Mouse (Mus musculus) MN1 (cell line): ENCODE data around the gene Mob1b.

Experiments
- DNase-seq: peaks from one replicate; pipeline ENCODE4 v3.0.0-alpha.2; 2016; ENCODE audit warnings: low spot score

The Mob1b gene

GRCm38 (mm10) chr5:88785059-88785458 lies 64.4 kb downstream of the Mob1b start:
- DNase-seq: no peak

GRCm38 (mm10) chr5:88790675-88791074 lies 70.0 kb downstream of the Mob1b start:
- DNase-seq: no peak

GRCm38 (mm10) chr5:88791256-88792245 lies 70.9 kb downstream of the Mob1b start:
- DNase-seq: peak; percentile 26

GRCm38 (mm10) chr5:88793676-88794075 lies 73.0 kb downstream of the Mob1b start:
- no peak for DNase-seq

GRCm38 (mm10) chr5:88795910-88796584 lies 75.4 kb downstream of the Mob1b start:
- no peak for DNase-seq

GRCm38 (mm10) chr5:88796588-88796987 lies 75.9 kb downstream of the Mob1b start:
- no peak for DNase-seq

GRCm38 (mm10) chr5:88797121-88797520 lies 76.5 kb downstream of the Mob1b start:
- no peak for DNase-seq

- DNase-seq: no peak
Measured at GRCm38 (mm10) chr5:88805616-88806015, 85.0 kb downstream of the Mob1b start.

GRCm38 (mm10) chr5:88806278-88806677 lies 85.6 kb downstream of the Mob1b start:
- DNase-seq: no peak

- no peak for DNase-seq
Measured at GRCm38 (mm10) chr5:88807342-88807741, 86.7 kb downstream of the Mob1b start.

- DNase-seq: no peak
Measured at GRCm38 (mm10) chr5:88813188-88813587, 92.5 kb downstream of the Mob1b start.
